Mouse (Mus musculus) cerebellum, adult 11 months (tissue): ENCODE measurements around the gene Anks3.

Source experiments
- DNase-seq: peaks from one replicate; pipeline ENCODE4 v3.0.0; 2022

The Anks3 gene

GRCm38 (mm10) chr16:4963797-4964709 lies at the start of gene Anks3:
Gene Anks3 (minus strand): TSS chr16:4964205.
- peak; percentile 98 for DNase-seq

GRCm38 (mm10) chr16:5013054-5013838 lies 49.2 kb upstream of the Anks3 start, which contains the start of gene Rogdi:
Gene Rogdi (minus strand): TSS chr16:5013553.
- DNase-seq = peak; percentile 99

- DNase-seq = peak; percentile 22
Measured at GRCm38 (mm10) chr16:5012036-5013005, 48.3 kb upstream of the Anks3 start.

GRCm38 (mm10) chr16:5011285-5011684 lies 47.3 kb upstream of the Anks3 start:
- peak; percentile 14 for DNase-seq

GRCm38 (mm10) chr16:5010371-5010935 lies 46.4 kb upstream of the Anks3 start:
- no peak for DNase-seq

GRCm38 (mm10) chr16:5008076-5008475 lies 44.1 kb upstream of the Anks3 start:
- DNase-seq = peak; percentile 14

- DNase-seq = no peak
Measured at GRCm38 (mm10) chr16:5007492-5007891, 43.5 kb upstream of the Anks3 start.

GRCm38 (mm10) chr16:5007067-5007466 lies 43.1 kb upstream of the Anks3 start, which contains the start of gene Smim22:
Gene Smim22 (plus strand): TSS chr16:5007288.
- DNase-seq = no peak

- DNase-seq = no peak
Measured at GRCm38 (mm10) chr16:5000611-5001010, 36.6 kb upstream of the Anks3 start.

GRCm38 (mm10) chr16:4998984-4999383 lies 35.0 kb upstream of the Anks3 start:
- no peak for DNase-seq

- DNase-seq = no peak
Measured at GRCm38 (mm10) chr16:4997553-4997952, 33.5 kb upstream of the Anks3 start, which contains the start of gene Sept12. Gene Sept12 (minus strand): TSS chr16:4997852.

- DNase-seq = no peak
Measured at GRCm38 (mm10) chr16:4993276-4993675, 29.3 kb upstream of the Anks3 start.

- no peak for DNase-seq
Measured at GRCm38 (mm10) chr16:4984717-4985116, 20.7 kb upstream of the Anks3 start.

GRCm38 (mm10) chr16:4979755-4980380 lies 15.9 kb upstream of the Anks3 start:
- no peak for DNase-seq

- DNase-seq = no peak
Measured at GRCm38 (mm10) chr16:4978275-4979051, 14.5 kb upstream of the Anks3 start.

GRCm38 (mm10) chr16:4976180-4976579 lies 12.2 kb upstream of the Anks3 start:
- DNase-seq = peak; percentile 57

- DNase-seq = peak; percentile 52
Measured at GRCm38 (mm10) chr16:4974521-4974920, 10.5 kb upstream of the Anks3 start.

- DNase-seq = no peak
Measured at GRCm38 (mm10) chr16:4971626-4972025, 7.6 kb upstream of the Anks3 start.

- DNase-seq = no peak
Measured at GRCm38 (mm10) chr16:4969055-4969843, 5.2 kb upstream of the Anks3 start.

- no peak for DNase-seq
Measured at GRCm38 (mm10) chr16:4968426-4968825, 4.4 kb upstream of the Anks3 start.
